Mouse (Mus musculus): Measurements from ENCODE around the gene Cd200r3. TPM values are rescaled to one million over a fixed set of nuclear protein-coding genes. Genes with fewer than 3 reads are reported as not detected.

The Cd200r3 gene
- total RNA-seq, 2 experiments from 2014 or later, result not detected

- DNase-seq (ENCODE audit: extremely low spot score in 1 of 2, low spot score in 1 of 2), result no peak
These were observed 86.0 kb downstream of the Cd200r3 start for GRCm38 (mm10) chr16:45029493-45029892.

GRCm38 (mm10) chr16:45030127-45030526 is 86.6 kb downstream of the Cd200r3 start:
- no peak for DNase-seq (ENCODE audit: extremely low spot score in 1 of 2, low spot score in 1 of 2)

GRCm38 (mm10) chr16:45030796-45031195 is 87.3 kb downstream of the Cd200r3 start:
- DNase-seq (ENCODE audit: extremely low spot score in 1 of 2, low spot score in 1 of 2), result no peak

Other genes with a start within 250 kb of the Cd200r3 start
- gene Nepro, start 219.4 kb upstream of the Cd200r3 start, total RNA-seq (2021), result 1 to 10 TPM; 4.1 to 4.9 TPM
- gene Gtpbp8, start 197.3 kb upstream of the Cd200r3 start, total RNA-seq (2021), result 10 to 100 TPM; 23.8 to 29.9 TPM
- gene Cd200r1, start 177.9 kb upstream of the Cd200r3 start, total RNA-seq (2021), result under 1 TPM in 1 of 2 experiments, not detected in 1; 0.40 TPM
- not detected for gene Cd200r4, start 131.9 kb upstream of the Cd200r3 start, total RNA-seq (2021)
- gene Cd200r2, start 76.6 kb upstream of the Cd200r3 start, total RNA-seq (2021), result not detected
- gene Ccdc80, start 149.7 kb downstream of the Cd200r3 start, total RNA-seq (2021), result 1 to 10 TPM; 3.9 to 4.0 TPM
- 10 to 100 TPM; 51.0 to 53.9 TPM for gene Slc35a5, start 215.0 kb downstream of the Cd200r3 start, total RNA-seq (2021)
- 10 to 100 TPM; 43.5 to 44.0 TPM for gene Atg3, start 215.1 kb downstream of the Cd200r3 start, total RNA-seq (2021)

All from layer of hippocampus, postnatal 25 days (tissue).